Mouse (Mus musculus): ENCODE data around the gene Zfp319.

The Zfp319 gene

DNA sequence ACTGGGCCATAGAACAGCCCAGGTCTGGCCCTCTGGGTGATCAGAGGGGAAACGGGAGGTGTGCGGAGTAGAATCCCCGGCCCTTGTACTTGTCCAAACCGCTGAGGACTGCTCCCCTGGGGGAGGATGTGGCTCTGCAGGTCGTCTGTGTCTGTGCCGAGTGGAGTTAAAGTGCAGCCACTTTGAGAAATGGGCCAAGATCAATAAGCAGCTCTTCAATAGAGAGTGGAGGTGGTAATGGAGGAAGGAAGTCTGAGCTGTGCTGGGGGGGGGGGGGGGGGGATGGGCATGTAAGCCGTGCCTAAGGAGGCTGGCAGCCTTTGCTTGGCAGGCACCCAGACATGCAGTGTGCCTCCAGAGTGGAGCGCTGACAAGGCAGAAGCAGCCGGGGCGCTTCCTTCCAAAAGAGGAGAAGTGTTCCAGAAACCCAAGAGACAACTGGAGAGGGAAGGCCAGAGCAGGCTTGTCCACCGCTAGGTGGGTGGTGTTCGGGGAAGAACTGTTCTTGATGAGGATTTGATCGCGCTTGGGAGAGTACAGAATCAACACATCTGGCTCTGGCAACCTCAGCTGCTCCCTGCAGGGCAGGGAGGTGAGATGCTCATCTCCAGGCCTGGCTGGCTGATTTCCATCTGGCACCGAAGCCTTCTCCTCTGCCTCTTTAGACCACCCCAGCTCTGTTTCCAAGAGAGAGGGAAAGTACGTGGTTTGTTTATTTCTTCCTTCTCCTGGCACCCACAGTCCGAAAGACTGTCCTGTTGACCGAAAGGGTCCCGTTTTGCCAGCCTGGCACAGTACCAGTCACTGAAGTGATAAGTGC, 17.3 kb upstream of the Zfp319 start:
- peak; percentile 30 for DNase-seq

DNA sequence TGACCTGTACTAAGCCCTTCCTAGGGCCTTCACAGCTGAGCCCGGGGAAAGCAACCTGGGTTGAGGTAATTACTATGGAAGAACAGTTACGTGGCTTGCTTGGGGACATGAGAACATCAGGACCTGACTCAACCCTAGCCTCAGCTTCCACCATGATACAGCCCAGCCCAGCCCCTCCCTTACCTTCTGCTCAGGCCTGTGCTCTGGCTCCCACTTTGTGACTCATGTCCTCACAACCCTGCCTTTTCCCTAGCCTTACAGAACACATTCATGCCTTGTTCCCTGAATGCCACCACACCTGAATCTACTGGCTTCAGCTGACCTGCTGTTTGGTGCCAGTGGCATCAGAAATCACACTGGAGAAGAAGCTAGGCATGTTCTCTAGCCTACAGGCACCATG, 16.6 kb upstream of the Zfp319 start:
- DNase-seq = no peak

DNA sequence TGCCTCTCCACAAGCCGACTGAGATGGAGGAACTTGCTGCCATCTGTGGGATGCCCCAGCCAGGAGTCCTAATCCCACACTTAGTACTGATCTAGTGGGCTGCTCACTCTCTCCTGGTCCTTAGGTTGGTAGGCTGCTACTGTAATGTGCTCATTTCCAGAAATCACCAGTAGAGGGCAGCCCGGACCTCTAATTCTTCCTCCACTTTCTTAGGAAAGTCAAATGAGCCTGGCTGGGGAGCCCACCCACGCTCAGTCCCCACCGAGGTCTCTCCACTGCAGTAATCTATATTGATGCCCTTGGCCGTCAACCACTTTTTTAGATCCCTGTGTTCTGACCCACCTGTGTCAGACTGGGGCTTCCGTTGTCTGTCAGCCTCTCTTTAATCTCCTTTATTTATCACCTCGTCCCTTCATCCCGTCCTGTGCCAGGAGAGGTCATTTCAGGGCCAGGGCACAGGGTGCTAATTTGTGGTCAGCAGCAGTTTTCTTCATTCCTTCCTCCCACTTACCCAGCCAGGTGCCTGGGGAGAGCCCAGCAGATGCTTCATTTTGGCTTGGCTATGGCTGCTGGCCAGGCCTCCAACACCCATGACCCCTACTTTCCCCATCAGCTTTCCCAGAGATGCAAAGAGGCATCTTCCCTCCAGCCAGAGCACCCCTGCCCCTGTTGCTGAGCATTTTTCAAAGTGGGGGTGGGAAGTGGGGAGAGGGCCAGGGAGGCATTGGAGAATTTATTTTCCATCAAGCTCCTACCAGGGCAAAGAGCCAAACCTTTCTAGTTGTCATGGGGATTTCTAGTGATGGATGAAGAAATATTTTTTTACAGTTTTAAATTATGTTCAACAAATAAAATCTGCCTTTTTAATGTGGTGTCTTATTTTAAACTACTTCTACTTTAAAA, 15.1 kb upstream of the Zfp319 start:
- DNase-seq = peak; percentile 76

DNA sequence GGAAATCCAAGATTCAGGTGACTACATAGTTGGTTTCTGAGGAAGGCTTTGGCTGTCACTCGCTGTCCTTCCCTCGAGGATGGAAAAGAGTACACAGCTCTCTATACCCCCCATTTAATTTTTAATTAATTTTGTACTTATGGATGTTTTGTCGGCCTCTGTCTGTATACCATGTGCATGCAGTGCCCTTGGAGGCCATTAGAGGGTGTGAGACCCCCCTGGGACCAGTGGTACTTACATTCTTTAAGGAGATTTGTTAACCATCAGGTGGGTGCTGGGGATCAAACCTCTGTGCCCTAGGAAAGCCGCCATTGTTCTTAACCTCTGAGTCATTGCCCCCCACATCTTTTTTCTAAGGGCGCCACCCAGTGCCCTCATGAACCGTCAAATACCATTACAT, 12.9 kb upstream of the Zfp319 start:
- DNase-seq = no peak

DNA sequence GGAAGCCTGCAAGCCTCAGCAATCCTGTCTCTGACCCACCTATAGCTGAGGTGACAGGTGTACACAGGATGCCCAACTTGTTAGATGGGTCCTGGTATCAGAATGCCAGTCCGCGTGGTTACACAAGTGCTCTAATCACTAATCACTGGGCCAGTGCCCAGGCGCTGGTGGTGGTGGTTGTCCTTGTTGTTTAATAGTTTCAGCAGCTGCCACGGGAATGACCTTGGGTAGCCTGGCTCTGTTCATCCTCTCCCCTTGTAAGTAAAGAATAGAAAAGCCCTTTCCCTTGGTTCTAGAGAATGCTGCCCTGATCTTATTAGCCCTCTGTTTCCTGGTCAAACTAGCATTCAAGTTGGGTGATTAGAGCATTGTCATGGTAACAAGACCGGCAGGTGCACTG, 10.0 kb upstream of the Zfp319 start:
- no peak for DNase-seq

DNA sequence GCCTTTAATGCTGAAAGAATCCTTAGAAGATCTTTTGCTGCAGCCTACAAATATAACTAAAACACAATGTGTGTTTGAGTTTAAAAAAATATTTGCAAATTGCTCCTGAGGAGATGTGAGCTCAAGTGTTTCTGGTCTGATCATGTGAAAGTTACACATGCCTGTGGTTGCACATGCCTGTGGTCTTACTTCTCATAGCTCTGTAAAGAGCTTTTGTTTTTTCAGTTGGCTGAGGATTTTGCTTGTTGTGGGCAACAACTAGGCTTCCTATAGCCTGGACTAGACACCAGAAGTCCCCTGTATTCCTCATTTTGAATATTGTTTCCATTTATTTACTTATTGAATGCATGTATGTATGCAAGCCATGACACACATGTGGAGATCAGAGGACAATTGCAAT, 4.6 kb upstream of the Zfp319 start:
- no peak for DNase-seq

DNA sequence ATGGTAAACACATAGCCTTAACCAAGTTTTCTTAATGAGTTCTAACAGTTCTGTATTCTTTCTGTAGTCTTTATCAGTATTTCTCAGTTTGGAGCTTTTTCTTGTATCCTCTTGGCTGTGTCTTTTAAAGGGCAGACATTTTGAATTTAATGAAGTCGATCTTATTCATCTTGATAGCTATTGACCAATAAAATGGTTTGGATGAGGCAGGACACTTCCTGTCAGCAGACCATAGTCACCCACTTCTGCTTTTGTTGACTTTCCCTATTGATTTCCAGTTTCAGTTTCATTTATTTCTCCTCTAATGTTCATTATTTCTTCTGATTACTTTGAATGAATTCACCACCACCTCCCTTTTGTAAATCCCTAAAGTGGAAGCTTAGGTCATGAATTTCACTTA, 4.0 kb upstream of the Zfp319 start:
- no peak for DNase-seq

DNA sequence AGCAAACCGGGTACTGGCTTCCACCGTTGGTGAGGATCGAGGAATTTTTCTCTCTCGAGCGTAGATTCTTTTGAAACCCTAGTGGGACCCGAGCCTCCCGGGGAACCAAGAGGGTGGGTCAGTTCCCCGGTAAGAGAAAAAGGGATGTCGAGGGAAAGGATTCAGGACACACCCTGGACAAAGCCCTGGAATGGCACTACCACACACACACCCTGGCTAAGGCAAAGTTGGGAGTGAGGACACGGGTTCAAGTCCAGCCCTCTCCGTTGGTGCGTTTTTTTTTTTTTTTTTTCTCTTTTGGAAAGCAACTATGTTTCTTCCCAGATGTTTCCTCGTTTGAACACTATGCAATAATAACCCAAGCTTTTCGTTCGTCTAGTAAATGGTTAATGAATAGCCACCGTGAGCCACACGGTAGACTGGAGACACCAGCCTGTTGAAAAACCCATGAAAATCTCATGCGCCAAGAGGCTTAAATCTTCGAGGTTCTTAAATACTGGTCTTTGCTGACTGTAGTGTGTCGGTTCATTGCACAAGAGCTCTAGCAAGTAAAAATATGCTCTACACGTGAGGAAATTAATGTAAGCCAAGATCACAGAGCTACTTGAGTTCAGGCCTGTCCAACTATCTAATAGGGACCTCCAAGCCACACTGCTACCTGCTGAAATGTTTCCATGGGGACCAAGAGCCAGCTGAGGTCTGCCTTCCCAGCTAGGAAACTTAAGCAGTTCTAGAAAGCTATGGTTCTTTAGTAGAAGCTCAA, 868 bp upstream of the Zfp319 start:
- no peak for DNase-seq

DNA sequence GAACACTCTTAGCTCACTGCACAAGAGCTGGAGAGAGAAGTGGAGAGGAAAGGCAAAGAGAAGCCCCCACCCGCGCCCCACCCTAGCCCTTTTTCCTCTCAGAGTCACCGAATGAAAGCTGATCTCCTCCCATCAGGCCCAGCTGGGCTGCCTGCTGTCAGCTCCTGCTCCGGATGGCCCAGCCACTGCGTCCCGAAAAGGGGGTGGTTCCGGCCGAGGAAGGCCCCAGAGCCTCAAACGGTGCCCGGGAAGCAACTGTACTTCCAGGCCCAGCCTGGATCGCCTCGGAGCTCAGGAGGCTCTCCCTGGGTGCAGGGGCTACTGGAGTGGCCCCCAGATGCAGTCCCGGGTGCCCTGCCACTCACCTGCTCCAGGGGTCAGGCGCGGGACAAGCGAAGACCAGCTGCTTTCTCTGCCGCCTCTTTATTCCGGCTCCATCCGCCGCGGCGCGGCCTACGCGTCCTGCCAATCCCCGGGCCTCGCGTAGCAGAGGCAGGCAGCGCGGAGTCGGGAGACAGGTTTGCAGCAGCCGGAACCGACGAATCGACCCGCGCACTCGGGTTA, 512 bp downstream of the Zfp319 start:
- DNase-seq = no peak

DNA sequence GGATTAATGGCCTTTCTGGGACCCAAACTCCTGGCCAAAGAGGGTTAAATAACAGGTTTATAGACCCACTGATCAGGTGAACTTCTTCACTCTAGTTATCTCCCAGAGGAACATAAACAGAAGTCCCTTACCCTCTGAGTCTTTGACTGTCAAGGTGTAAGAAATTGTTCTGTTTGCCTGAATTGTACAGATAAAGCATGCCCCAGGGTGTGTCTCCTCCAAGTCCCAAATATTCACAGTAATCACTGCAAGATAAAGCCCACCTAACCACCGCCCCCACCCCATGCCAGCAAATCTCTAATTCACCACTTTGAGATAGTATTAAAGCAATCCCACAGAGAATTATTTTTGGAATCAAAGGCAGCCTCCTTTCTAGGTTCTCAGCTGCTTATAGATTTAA, 1.4 kb downstream of the Zfp319 start:
- no peak for DNase-seq

DNA sequence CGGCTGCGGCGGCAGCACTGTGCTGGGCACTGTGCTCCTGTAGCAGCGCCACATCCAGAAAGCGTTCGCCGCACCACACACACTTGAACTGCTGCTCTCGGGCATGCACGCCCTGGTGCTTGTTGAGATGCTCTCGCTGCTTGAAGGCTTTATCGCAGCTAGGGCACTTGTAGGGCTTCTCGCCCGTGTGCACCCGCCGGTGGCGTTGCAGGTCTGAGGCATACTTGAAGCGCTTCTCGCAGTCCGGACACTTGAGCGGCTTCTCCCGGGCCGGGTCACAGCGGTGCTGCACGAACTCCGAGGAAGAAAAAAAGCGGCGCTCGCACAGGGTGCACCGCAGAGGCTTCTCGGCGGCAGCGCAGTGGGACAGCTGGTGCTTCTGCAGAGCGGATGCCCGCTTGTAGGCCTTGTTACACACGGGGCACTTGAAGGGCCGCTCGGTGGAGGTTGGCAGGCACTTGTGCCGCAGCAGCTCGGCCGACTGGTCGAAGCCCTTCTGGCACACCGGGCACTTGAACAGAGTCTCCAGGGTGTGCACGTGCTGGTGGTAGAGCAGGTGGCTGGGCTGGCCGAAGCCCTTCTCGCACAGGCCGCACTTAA, 3.8 kb downstream of the Zfp319 start:
- no peak for DNase-seq

DNA sequence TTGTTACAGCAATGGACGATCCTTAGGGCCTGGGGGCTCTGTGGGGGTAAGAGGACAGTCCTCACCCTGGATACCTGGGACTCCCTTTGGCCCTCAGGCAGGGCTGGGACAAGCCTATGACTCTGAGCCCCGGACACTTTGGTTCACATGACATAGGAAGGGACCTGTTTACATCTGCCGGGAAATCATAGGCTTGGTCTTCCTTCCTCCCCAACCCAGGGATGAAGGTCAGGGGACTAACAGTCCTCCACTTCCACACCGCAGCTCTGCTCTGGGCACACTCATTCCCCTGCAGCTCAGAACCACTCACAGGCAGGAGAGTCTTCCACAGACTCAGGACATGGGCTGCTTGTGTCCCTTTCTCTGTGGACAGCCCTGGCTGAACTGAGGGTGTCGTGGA, 4.9 kb downstream of the Zfp319 start:
- DNase-seq = no peak

DNA sequence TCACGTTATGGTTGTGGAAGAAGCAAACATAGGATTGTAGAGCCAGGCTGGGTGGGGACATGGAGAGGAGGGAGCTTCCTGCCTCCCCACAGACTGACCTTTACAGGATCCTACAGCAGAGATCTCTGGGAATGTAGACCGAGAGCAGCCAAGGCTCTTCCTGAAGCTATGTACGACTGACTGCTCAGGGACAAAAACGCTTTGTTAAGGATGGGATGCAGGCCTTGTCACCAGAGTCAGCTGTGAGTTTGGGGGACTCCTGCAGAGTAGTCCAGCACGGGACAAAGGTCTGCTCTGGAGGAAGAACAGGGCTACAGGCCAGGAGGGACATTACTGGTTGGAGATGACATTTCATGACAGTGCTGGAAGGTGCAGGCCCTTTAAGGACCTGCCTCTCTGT, 7.1 kb downstream of the Zfp319 start:
- DNase-seq = no peak

DNA sequence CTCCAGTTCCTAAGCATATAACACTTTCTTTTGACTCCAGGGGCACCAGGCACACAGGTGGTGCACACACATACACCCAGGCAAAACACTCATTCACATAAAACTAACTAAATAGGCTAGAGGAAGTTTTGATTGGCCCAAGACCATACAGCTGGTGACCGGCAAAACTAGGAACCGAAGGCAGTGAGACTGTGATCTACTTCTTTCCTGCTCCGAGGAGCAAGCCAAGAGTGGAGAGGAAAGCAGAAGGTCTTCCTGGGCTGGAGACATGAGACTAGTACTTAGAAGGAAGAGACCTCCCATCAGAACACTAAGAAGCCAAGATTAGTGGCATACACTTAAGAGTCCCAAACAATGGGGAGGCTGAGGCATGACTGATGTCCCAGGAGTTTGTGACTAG, 8.5 kb downstream of the Zfp319 start:
- DNase-seq = no peak

DNA sequence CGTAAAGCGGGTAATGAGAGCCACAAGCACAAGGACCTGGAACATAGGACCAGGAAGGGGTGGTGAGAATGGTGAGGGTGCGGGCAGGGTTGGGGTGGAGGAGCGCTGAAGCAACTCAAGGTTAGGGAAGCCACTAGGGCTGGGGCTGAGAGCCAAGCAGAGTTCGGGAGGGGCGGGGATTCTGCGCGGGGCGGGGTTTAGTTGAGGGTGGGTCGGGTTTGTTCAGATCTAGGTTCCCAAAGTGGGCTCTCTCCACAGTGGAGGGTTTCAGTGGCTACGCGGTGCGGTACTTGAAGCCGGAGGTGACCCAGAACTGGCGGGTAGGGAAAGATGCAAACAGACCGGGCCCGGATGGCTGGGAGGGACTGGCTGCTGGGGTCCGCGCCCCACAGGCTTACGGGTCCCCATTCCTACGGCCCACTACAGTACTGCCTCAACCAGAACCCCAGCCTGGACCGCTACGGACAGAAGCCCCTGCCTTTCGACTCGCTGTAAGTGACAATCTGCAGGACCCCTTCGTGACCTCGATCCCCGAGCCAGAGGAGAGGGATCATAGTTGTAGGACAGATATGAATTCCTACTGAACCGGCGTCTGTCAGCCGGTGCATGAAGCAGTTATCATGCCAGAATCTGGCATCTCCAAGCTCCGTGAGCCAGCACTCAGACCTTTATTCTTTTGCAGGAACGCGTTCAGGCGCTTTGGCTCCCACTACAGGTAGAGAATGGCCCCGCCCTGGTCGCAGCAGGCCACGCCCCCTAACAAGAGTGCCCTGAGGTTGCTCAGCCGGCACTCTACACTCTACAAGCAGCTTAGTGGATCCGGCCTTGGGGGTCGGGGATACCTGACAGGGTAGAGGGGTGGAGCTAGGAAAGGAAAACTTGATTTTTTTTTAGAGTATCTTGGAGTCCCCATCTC, 11.3 kb downstream of the Zfp319 start:
- peak; percentile 90 for DNase-seq

DNA sequence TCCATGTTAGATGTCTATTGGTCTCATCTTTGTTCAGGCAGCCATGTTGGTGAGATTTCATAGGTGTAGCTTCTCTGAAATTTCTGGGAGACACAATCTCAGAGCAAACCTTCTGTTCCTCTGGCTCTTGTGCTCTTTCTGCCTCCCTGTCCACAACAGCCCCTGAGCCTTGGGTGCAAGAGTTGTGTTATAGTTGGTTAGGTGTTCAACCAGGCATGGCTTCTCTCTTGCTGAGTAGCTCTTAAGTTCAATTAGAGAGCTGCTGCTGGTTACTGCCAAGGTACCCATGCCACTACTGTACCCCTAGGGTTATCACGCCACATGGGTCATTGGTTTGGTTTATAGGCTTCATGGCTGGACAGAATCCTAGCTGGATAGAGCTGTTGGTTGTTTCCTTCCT, 16.4 kb downstream of the Zfp319 start:
- no peak for DNase-seq

DNA sequence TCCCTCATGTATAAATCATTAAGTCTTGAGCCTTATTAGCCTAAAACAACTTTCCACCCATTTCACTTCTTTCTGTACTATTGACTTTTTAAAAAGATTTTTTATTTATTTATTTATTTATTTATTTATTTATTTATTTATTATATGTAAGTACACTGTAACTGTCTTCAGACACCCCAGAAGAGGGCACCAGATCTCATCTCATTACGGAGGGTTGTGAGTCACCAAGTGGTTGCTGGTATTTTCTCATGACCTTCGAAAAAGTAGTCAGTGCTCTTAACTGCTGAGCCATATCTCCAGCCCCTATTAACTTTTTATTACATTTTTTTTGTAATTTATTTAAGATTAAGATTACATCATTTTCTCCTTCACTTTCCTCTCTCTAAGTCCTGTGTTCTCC, 17.0 kb downstream of the Zfp319 start:
- no peak for DNase-seq

DNA sequence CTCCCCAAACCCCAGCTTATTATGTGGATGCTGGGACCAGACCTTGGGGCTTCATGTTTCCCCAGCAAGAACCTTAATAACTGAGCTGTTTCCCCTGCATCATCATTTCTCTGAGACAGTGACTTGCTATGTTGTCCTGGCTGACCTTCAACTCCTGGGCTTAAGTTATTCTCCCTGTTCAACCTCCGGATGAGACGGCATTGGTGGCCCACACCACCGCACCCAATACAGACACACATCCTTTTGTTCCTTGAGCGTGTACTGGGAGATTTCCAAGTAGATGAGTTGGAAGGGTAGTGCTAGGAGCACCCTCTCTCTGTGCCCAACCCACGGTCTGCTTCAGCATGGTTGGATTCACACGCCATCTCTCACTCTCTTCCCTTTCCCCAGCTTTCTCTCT, 17.9 kb downstream of the Zfp319 start:
- DNase-seq = no peak

DNA sequence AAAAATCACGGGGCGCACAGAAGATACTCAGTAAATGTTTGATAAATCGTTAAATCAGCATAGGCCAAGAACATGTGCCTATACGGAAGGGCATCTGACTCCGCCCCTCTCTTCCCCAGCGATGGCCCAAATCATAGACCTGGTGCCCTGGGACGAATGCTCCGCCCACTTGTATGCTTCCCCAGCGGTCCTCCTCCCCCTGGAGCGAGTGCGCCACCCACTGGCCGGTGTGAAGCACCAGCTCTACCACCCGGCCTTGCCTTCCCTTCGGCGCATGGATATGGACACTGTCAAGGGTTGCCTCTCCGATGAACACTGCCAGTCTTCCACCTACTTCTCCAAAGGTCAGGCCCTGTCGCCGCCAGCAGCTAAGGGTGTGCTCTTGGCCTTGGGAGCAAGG, 18.9 kb downstream of the Zfp319 start:
- peak; percentile 24 for DNase-seq

DNA sequence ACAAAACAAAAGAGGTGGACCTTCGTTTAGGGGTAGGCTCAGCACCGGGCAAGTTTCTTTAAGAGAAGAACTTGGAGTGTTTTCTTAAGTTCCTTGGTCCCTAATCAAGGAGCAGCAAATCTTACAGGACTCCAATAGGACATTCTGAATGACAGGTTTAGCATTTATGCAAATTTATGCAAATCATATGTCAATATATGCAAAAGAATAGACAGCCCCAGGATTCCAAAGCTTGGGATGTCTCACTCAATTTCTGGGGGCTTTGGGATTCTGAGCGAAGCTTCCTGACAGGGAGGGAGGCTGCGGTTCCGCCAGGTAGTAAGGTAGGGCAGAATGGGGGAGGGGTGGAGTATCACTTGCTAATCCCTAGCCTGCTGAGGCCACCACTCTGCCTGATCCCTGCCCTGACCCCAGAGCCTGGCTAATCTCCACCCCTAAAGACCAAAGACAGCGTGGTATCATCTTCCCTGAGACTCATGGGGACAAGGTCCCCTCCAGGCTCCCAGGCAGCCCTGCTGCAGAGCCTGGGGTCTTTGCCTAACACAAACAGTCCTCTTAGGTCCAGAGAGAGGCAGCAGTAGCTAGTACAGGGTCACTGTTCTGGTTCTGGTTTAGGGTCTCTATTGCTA, 21.3 kb downstream of the Zfp319 start, which contains the start of gene Tepp:
TSS of gene Tepp (plus strand) at position 225 of the 629 bp plus-strand sequence.
- no peak for DNase-seq

DNA sequence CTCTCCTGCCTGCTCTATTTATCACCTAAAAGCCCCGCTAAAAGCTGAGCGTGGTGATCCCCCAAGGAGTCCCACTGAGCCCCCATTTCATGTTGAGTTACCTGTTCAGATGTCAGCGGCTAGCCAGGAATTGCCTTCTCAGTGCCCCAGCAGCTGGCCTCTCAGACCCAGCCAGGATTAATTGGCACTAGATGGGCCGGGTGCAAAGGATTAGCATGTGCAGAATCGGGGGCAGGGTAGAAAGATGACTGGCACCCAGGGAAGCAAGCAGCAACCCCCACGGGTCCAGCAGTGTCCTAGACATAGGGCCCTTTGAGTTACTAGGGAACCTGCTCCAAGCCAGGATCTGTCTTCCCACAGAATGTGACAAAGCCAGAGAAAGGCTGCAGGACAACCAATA, 25.3 kb downstream of the Zfp319 start, which contains the start of gene Cngb1:
TSS of gene Cngb1 (minus strand) at position 155 of the 400 bp plus-strand sequence.
- DNase-seq = no peak

Data from thymus, postnatal 14 days (tissue).